Mouse (Mus musculus): ENCODE data around the gene Pkn3. TPM values are rescaled to one million over a fixed set of nuclear protein-coding genes. Genes with fewer than 3 reads are reported as not detected.

The Pkn3 gene
- total RNA-seq, 2 experiments from 2014 or later, result 2.5 to 3.9 TPM

DNA sequence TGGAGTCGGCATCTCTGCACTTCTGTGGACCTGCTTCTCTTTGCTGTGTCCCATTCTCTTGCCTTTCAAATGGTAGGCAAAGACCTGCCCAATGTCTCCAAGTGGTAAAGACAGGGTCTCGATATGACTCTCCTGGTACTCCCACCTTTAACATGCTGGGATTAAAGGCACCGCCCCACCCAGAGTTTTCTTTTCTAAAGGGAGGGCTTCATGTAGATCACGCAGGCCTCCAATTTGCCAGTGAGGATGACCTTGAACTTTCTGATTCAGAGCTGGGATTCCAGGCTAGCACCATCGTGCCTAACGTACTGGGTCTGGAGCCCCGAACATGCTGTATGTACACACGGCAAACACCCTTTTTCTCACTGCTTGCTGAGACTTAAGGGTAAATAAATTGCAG lies 14.2 kb upstream of the Pkn3 start:
- DNase-seq (ENCODE audit: low spot score), result no peak

GRCm38 (mm10) chr2:30063791-30064190 lies 13.7 kb upstream of the Pkn3 start:
- DNase-seq (ENCODE audit: low spot score), result no peak

DNA sequence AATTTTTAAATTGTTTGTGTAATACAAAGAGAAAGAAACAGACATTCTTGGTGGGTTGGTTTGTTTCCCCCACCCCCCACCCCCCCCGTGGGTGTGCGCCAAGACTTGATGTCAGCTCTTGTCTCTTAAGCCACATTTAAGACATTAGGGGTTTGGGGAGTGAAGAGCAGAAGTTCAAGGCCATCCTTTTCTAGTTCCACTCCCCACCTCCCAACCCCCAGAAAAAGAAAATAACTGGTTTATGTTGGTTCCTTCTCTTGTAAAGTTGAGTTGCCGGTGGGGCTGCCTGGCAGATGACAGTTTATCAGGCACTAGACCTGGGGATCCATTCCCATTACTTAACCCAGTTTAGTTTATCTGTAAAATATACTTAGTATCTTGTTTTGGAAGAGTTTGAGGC lies 13.2 kb upstream of the Pkn3 start:
- no peak for DNase-seq (ENCODE audit: low spot score)

DNA sequence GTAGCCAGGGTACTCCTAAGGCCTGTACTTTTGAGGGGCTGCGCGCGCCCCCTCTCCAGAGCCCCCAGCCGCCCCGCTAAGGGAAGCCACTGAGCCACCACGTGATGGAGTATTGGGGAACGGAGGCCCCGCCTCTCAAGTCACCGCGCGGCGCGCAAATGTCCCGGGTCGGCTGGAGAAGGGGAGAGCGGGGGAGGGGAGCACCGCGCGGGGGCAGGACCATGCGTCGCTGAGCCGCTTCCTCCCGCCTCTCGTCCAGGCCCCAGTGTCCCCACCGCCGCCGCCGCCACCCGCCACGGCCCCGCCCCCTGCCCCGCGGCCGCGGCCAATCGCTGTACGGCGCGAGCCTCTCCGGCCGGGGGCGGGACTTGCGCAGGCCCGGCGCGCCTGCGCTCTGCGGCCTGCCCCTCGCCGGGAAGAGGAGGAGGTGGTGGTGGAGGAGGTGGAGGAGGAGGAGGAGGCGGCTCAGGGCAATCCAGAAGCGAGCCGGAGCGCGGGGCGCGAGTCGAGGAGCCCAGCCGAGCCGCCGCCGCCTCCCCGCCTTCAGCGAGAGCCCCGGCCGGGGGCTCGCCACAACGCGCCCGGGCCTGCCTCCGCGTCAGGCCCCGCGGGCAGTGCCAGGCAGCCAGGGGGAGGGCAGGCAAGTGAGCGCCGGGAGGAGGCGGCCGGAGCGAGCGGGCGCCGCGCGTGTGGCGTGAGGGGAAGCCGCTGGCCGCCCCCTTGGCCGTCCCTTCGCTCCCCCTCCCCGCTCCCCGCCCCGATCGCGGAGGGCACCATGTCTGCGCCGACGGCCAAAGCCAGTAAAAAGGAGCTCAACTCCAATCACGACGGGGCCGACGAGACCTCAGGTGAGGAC lies 11.2 kb upstream of the Pkn3 start:
- DNase-seq (ENCODE audit: low spot score), result peak; percentile 94

DNA sequence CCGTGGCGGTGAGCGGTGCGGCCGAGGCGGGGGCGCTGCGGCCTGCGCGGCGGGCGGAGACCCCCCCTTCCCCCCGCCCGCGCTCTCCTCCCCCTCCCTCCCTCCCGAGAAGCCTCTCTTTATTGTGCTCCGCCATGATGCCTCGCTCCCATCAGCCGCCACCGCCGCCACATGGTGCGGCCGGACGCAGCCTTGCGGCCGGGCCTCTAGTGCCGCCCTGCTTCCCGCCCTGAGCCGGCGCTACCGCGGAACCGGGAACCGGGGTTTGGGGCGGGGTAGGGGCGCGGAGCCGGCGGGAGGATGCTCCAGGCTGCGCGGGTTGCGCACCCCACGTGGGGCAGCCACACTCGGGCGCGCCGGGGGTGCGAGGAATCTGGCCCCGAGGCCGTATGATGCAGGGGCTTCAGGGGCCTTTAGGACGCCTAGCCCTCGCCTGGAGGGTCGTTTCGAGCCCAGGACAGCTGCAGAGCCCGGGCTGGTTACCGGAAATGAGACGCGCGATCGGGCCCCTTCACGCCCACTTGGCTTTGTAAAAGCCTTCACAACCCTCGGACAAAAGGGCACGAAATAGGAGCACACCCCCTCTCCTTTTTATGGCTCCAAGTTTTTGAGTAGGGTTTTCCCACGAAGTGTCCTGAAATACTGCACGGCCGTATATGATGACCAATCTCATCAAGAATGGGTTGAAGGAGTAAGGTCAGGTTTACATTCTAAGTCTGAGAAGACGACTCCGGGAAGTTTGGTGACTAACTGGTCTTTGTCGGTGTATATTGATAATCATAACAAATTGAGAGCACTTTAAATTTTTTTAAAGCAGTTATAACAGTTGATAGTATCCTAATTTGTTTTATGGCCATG lies 10.2 kb upstream of the Pkn3 start:
- no peak for DNase-seq (ENCODE audit: low spot score)

GRCm38 (mm10) chr2:30067962-30068361 lies 9.5 kb upstream of the Pkn3 start:
- no peak for DNase-seq (ENCODE audit: low spot score)

DNA sequence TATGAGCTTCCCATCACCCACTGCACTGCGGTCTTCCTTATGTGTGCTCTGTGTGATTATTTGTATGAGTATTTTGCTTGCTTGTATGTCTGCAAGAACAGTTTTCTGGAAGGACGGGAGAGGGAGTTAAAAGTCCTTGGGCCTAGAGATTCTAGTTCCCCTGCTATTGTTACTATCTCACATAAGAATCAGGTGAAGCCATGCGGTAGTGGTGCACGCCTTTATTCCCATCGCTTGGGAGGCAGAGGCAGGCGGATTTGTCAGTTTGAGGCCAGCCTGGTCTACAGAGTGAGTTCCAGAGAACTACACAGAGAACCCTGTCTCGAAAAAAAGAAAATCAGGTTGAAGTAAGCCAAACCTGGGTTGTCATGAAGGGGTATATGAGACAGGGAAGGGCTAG lies 4.6 kb upstream of the Pkn3 start:
- DNase-seq (ENCODE audit: low spot score), result no peak

DNA sequence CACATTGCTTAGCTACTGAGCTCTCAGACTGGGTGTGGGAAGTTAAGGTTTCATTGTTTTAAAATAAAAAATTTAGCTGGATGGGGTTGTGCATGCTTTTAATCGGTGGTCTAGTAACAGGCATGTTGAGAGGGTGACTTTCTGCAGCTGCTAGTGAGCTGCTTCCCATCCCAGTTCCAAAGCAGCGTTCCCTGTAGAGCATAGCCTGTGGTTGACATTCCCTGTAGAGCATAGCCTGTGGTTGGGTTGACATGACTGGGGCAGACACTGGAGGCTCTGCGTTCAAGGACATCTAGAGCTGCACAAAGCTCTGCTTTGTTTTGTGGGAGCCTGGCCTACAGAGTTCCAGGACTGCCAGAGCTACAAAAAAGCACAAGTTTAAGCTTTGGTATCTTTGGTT lies 4.2 kb upstream of the Pkn3 start:
- DNase-seq (ENCODE audit: low spot score), result no peak

- DNase-seq (ENCODE audit: low spot score), result no peak
Measured at GRCm38 (mm10) chr2:30075625-30076024, 1.9 kb upstream of the Pkn3 start.

DNA sequence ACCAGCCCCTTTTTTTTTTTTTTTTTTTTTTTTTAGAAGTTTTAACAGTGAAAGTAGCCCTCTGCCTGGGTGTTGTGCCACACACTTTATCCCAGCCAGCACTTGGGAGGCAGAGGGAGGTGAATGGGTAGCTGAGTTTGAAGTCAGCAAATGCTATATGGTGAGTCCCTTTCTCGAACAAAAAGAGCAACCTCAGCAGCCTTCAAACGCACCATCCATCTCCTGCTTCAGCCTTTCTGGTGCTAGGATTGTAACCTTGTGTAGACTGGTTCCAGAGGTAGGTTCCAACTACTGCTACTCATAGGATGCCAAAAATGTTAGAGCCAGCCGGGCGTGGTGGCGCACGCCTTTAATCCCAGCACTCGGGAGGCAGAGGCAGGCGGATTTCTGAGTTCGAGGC lies 1.0 kb upstream of the Pkn3 start:
- no peak for DNase-seq (ENCODE audit: low spot score)

DNA sequence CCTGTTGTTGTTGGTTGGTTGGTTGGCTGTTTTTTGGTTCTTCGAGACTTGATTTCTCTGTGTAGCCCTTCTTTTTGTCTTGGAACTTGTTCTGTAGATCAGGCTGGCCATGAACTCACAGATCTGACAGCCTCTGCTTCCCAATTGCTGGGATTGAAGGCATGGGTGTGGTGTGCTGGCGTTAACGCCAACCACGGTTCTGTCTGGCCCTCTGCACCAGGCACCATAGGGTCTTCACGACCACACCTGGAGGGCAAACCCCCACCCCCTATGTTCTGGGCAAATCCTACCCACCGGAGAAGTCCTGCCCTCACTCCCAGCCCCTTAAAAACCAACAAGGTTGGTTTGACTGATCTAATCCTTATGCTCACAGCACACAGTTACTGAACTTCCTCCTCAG lies 525 bp upstream of the Pkn3 start:
- DNase-seq (ENCODE audit: low spot score), result no peak

DNA sequence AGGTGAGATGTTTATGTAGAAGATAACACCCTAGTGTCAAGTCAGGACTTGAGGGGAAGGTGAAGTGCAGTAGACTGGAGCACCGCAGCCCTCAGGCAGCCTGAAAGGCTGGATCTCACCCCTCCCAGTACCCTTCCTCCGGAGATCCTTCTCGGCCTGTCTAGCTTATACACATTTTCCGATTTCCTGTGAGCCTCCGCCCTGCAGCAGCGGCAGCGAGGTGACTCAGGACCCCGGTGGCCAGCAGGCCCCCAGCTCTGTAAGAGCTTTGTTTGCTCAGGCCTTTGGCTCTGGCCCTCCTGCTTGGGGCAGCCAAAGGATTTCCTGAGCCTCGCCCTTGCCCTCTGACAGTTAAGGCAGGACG lies 847 bp downstream of the Pkn3 start:
- no peak for DNase-seq (ENCODE audit: low spot score)

GRCm38 (mm10) chr2:30078760-30079159 lies 1.3 kb downstream of the Pkn3 start:
- no peak for DNase-seq (ENCODE audit: low spot score)

DNA sequence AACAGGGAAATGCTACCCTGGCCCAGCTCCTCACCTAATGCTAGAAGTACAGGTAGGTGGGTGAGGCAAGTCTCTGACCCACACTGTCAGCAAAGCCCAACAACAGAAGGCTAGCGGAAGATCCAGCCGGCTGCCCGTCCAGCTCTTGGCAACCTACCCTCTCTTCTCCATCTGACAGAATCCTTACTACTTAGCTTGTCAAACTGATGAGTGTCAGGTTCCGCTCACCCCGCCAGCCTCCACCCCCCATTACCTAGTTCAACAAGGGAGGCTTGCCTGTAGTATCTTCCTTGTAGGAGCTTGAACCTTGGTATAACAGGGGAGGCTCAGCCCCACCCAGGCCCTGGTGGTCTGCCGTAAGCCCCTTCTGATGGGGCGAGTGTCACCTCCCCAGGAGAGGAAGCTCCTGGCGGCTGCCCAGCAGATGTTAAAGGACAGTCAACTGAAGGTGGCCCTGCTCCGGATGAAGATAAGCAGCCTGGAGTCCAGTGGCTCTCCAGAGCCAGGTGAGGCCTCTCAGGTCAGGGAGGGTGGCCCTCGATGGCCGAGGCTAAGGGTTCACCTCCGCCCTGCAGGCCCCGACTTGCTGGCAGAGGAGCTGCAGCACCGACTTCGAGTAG lies 2.8 kb downstream of the Pkn3 start:
- DNase-seq (ENCODE audit: low spot score), result no peak

GRCm38 (mm10) chr2:30084113-30084512 lies 6.6 kb downstream of the Pkn3 start:
- no peak for DNase-seq (ENCODE audit: low spot score)

DNA sequence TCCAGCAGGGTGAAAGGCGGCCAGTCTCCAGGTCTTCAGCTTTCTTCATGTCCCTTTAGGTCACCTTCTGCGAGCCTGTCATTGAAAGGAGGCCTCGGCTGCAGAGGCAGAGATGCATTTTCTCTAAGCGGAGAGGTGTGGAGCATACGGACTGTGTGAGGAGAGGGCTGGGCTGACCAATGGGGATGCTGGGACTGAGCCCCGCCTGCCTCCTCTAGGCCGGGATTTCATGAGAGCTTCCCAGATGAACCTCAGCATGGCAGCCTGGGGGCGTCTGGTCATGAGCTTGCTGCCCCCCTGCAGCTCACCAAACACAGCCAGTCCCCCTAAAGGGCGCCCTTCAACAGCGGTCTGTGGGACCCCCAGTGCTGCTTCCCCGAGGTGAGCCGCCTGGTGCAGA lies 7.1 kb downstream of the Pkn3 start:
- no peak for DNase-seq (ENCODE audit: low spot score)

DNA sequence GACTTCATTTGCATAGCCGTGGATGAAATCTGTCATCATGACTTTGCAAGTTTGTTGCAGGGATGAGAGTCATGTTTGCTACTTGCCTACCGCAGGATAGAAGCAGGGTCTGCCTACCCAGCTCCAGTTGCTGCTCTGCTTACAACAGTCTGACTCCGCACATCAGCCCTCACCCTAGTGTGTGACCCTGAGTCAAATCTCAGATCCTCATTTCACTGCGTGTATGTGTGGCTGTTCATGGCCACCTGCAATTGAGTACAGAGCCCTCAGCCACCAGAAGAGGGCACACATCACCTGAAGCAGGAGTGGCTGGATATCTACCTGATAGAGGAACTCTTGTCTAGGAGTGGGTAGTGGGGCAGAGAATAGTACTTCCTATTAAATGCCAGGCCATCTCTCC lies 9.8 kb downstream of the Pkn3 start:
- DNase-seq (ENCODE audit: low spot score), result no peak

DNA sequence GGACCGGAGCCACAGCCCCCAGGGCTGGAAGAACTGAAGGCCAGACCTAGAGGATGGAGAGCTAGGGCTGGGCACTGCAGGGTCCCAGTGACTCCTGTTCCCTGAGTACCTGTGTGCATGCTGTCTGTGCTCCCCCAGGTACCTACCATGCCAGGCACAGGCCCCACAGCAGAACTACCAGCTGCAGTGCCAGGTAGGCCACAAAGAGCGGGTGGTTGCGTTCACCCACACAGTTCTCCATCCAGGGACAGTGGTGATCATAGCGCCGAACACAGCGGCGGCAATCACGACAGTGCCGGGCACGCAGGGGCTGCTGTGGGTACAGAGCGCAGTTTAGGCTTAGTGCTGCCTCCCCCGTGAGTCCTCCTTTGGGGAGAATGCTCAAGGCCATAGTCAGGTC lies 14.0 kb downstream of the Pkn3 start:
- DNase-seq (ENCODE audit: low spot score), result no peak

DNA sequence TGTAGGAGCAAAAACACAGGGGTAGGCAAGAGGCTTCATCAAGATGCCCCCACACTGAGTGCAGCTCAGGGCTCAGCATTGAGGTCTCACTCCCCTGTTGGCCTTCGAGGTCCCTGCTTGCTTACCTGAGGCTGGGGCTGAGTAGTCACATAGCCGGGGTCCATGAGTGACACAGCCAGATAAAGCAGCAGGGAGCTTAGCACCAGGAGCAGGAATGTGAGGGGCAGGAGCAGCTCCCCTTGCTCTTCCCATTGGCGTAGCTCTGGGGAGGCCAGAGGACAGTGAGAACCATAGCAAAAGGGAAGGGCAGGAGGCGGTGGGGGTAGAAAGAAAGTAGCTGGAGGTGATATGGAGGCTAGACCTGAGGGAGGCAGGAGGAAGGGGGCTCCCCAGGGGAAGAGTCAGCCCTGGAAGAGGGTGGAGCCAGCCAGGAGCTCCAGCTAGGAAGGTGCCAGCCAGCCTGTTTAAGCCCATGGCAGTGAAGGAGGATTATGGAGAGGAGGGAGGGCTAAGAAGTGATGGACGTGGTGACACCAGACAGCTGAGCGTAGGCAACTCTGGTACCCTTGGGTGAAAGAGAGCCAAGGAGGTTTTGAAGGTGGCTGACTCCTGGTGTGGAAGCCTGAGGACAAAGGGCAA lies 14.9 kb downstream of the Pkn3 start:
- no peak for DNase-seq (ENCODE audit: low spot score)

DNA sequence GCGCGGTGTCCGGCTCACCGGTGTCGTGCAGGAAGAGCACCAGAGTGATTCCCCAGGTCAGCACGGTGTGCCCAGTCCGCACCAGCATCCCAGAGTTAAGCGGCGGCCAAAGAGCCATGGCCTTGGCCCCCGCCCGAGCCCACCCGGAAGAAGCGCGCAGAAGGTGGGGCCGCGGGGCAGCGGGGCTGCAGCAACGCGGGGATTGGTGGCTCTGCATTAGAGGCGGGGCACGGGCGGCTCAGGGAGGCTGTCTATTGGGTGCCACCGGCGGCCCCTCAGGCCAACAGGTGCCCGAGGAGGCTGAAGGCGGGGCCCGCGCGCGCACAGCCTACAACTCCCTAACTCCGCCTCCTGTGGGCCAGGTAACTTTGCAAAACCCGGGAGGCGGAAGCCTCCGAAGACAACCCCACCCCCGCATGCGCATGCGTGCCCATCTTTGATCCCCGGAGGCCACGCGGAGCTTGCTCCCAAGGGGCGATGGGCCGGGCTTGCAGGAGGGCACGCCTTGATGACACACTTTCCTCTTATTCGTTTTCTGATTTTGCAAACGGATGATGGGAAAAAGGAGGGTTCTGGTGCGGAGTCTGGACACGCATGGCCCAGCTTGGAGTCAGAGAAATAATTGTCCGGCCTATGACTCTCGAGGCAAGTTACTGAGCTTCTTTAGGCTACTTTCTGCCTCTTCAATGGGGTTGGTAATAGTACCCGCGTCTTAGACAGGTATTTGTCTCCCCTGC lies 16.2 kb downstream of the Pkn3 start, which contains the start of gene Zdhhc12:
Zdhhc12 (minus strand) TSS at position 178 of the 737 bp plus-strand sequence.
- DNase-seq (ENCODE audit: low spot score), result peak; percentile 91

GRCm38 (mm10) chr2:30094208-30094588 lies 16.7 kb downstream of the Pkn3 start:
- DNase-seq (ENCODE audit: low spot score), result no peak

Measured in gastrocnemius, adult 18-20 months (tissue).